7 mouse cellular contexts compared by ENCODE assay signal in genomic region chr12:32637400-32638100, GRCm38 (mm10).
DNase-seq lines count a peak whose midpoint lies in the region; ATAC-seq and TF ChIP-seq lines count a peak whose summit lies in the region.

No protein-coding gene starts in this region.

- H3K36me3 ChIP-seq in neural tube, embryonic 11.5 days (ENCODE audit: control insufficient read depth, insufficient read depth, low read length) = no peaks in the 10 kb centered on the region
- no peaks in the 10 kb centered on the region for H3K36me3 ChIP-seq in embryonic facial prominence, embryonic 10.5 days (replicated peaks)
- H3K36me3 ChIP-seq in kidney, embryonic 16.5 days (ENCODE audit: insufficient read depth, low read length) = no peaks in the 10 kb centered on the region
- H3K36me3 ChIP-seq in midbrain, postnatal 0 days (ENCODE audit: insufficient read depth, low read length) = no peaks in the 10 kb centered on the region

- H3K9me3 ChIP-seq in neural tube, embryonic 11.5 days (ENCODE audit: control insufficient read depth, low read length) = no peaks in the 10 kb centered on the region
- H3K9me3 ChIP-seq in embryonic facial prominence, embryonic 10.5 days = no peaks in the 10 kb centered on the region
- no peaks in the 10 kb centered on the region for H3K9me3 ChIP-seq in kidney, embryonic 16.5 days (ENCODE audit: low read length)
- H3K9me3 ChIP-seq in midbrain, postnatal 0 days (ENCODE audit: low read length) = no peaks in the 10 kb centered on the region

- DNase-seq in neural tube, embryonic 11.5 days (ENCODE audit: low spot score) = peak; percentile 26
- no peak for DNase-seq in neural tube, embryonic 10.5 days (ENCODE audit: extremely low spot score, low spot score)
- DNase-seq in embryonic facial prominence, embryonic 10.5 days (ENCODE audit: low spot score) = no peak
- DNase-seq in midbrain, postnatal 0 days (ENCODE audit: low spot score) = peak; percentile 80
- DNase-seq in adrenal gland, postnatal 10 days = no peak

- H3K4me3 ChIP-seq in neural tube, embryonic 11.5 days (ENCODE audit: low read depth, low read length) = no peak overlapping the region
- H3K4me3 ChIP-seq in embryonic facial prominence, embryonic 10.5 days = no peak overlapping the region
- no peak overlapping the region for H3K4me3 ChIP-seq in kidney, embryonic 16.5 days (ENCODE audit: low read length)
- H3K4me3 ChIP-seq in midbrain, postnatal 0 days (ENCODE audit: low read depth, low read length) = no peak overlapping the region

- no peak overlapping the region for H3K27ac ChIP-seq in neural tube, embryonic 11.5 days (ENCODE audit: low read depth, low read length)
- peak overlapping the region; percentile 57; the same call in 1 of the 2 replicates for H3K27ac ChIP-seq in embryonic facial prominence, embryonic 10.5 days (replicated peaks)
- H3K27ac ChIP-seq in kidney, embryonic 16.5 days (ENCODE audit: low read length) = no peak overlapping the region
- no peak overlapping the region for H3K27ac ChIP-seq in midbrain, postnatal 0 days (ENCODE audit: low read depth, low read length)

- 4% methylated on average over 8 of the region's 8 CpGs for WGBS in neural tube, embryonic 11.5 days
- WGBS in embryonic facial prominence, embryonic 10.5 days = 4% methylated on average over 8 of the region's 8 CpGs
- 5% methylated on average over 8 of the region's 8 CpGs for WGBS in kidney, embryonic 16.5 days
- WGBS in midbrain, postnatal 0 days = 2% methylated on average over 8 of the region's 8 CpGs

- TF ChIP-seq CTCF in midbrain, postnatal 0 days (IDR thresholded peaks at IDR 0.05) = peak; percentile 87

- H3K9ac ChIP-seq in neural tube, embryonic 11.5 days (ENCODE audit: low read length) = no peak overlapping the region
- no peak overlapping the region for H3K9ac ChIP-seq in kidney, embryonic 16.5 days (replicated peaks; ENCODE audit: low read length)
- H3K9ac ChIP-seq in midbrain, postnatal 0 days (replicated peaks; ENCODE audit: low read length, poor library complexity, severe bottlenecking) = no peak overlapping the region

- no peak overlapping the region for H3K4me2 ChIP-seq in neural tube, embryonic 11.5 days (ENCODE audit: low read depth)
- H3K4me2 ChIP-seq in kidney, embryonic 16.5 days (replicated peaks; ENCODE audit: low read depth, low read length) = no peak overlapping the region
- peak overlapping the region; percentile 18; the same call in 1 of the 2 replicates for H3K4me2 ChIP-seq in midbrain, postnatal 0 days (ENCODE audit: low read depth, low read length, poor library complexity, severe bottlenecking)

- no peaks in the 10 kb centered on the region for H3K27me3 ChIP-seq in neural tube, embryonic 11.5 days (ENCODE audit: control insufficient read depth, insufficient read depth, low read length)
- peaks cover 13% of the 10 kb centered on the region for H3K27me3 ChIP-seq in embryonic facial prominence, embryonic 10.5 days (replicated peaks; ENCODE audit: low read depth, poor library complexity, severe bottlenecking)
- no peaks in the 10 kb centered on the region for H3K27me3 ChIP-seq in kidney, embryonic 16.5 days (ENCODE audit: insufficient read depth, low read length)
- no peaks in the 10 kb centered on the region for H3K27me3 ChIP-seq in midbrain, postnatal 0 days (ENCODE audit: insufficient read depth, low read length)

- ATAC-seq in neural tube, embryonic 11.5 days (ENCODE audit: insufficient read depth, low FRiP score, low TSS enrichment) = peak; percentile 69
- ATAC-seq in activated CD4-positive, CD25-positive, alpha-beta regulatory T cell, adult 4 months = peak; percentile 52
- ATAC-seq in kidney, embryonic 16.5 days (ENCODE audit: low FRiP score, low TSS enrichment) = peak; percentile 57; the same call in 1 of the 2 replicates
- ATAC-seq in midbrain, postnatal 0 days (ENCODE audit: low FRiP score) = peak; percentile 62; the same call in 1 of the 2 replicates

- no peaks in the 10 kb centered on the region for H3K4me1 ChIP-seq in neural tube, embryonic 11.5 days (ENCODE audit: control insufficient read depth, insufficient read depth, low read length)
- peaks cover 10% of the 10 kb centered on the region; the same call in 1 of the 2 replicates for H3K4me1 ChIP-seq in embryonic facial prominence, embryonic 10.5 days
- H3K4me1 ChIP-seq in kidney, embryonic 16.5 days (ENCODE audit: insufficient read depth, low read length) = no peaks in the 10 kb centered on the region
- no peaks in the 10 kb centered on the region for H3K4me1 ChIP-seq in midbrain, postnatal 0 days (ENCODE audit: insufficient read depth, low read length)

Comparison
In these comparisons a context has a peak if more than half of its experiments do, and no peak if none do; other contexts are left out.
1. DNase-seq: peak in neural tube, embryonic 11.5 days (single experiment) and midbrain, postnatal 0 days (single experiment); none in neural tube, embryonic 10.5 days (single experiment), embryonic facial prominence, embryonic 10.5 days (single experiment) and adrenal gland, postnatal 10 days (single experiment).
2. Peak in every context shown above with its lines, with median percentiles within 50 percentile points of each other: ATAC-seq.